Mouse (Mus musculus): Measurements from ENCODE around the gene Tpm3.

GRCm38 (mm10) chr3:90078224-90078623 is 5.8 kb downstream of the Tpm3 start:
- no peak for TF ChIP-seq EP300 (IDR thresholded peaks at IDR 0.05; ENCODE audit: insufficient read depth, low read depth, low read length)
- TF ChIP-seq CTCF (IDR thresholded peaks at IDR 0.05; ENCODE audit: low read depth, low read length), result no peak
